ENCODE assay signal across 7 mouse cellular contexts in genomic region chr7:90054795-90055511, GRCm38 (mm10).
DNase-seq lines count a peak whose midpoint lies in the region; ATAC-seq and TF ChIP-seq lines count a peak whose summit lies in the region.

No protein-coding gene starts in this region.

- no peaks in the 10 kb centered on the region for H3K9me3 ChIP-seq in midbrain, embryonic 11.5 days (ENCODE audit: control insufficient read depth, low read length)
- no peaks in the 10 kb centered on the region for H3K9me3 ChIP-seq in midbrain, embryonic 13.5 days
- no peaks in the 10 kb centered on the region for H3K9me3 ChIP-seq in neural tube, embryonic 14.5 days (ENCODE audit: control insufficient read depth, low read length)

- no peak for ATAC-seq in midbrain, embryonic 11.5 days (ENCODE audit: low FRiP score)
- ATAC-seq in midbrain, embryonic 13.5 days = no peak
- ATAC-seq in hematopoietic stem cell, adult 5-6 weeks (replicated peaks in 1 of 2; ENCODE audit: insufficient read depth in 1 of 2, low FRiP score in 2 of 2, low TSS enrichment in 1 of 2, low read depth in 1 of 2, poor library complexity in 2 of 2, severe bottlenecking in 2 of 2) = peak; percentile 74 to 82
- peak; percentile 17; the same call in 1 of the 2 replicates for ATAC-seq in neural tube, embryonic 14.5 days (ENCODE audit: low read depth)
- ATAC-seq in activated CD4-positive, CD25-positive, alpha-beta regulatory T cell, adult 4 months = no peak

- peak; percentile 83 for DNase-seq in midbrain, embryonic 11.5 days (ENCODE audit: low spot score, missing footprints)
- DNase-seq in cerebellum, adult 2 months = peak; percentile 82 to 90
- DNase-seq in c-Kit-positive CD71-positive TER-119-positive erythroid progenitor cells, embryonic 14.5 days (ENCODE audit: low spot score) = no peak

- no peaks in the 10 kb centered on the region; the same call in 1 of the 2 replicates for H3K4me1 ChIP-seq in midbrain, embryonic 11.5 days (ENCODE audit: control insufficient read depth, insufficient read depth, low read length)
- no peaks in the 10 kb centered on the region for H3K4me1 ChIP-seq in midbrain, embryonic 13.5 days (replicated peaks)
- no peaks in the 10 kb centered on the region; the same call in 1 of the 2 replicates for H3K4me1 ChIP-seq in cerebellum, adult 2 months (ENCODE audit: control insufficient read depth, insufficient read depth, low read length)
- H3K4me1 ChIP-seq in neural tube, embryonic 14.5 days (ENCODE audit: control insufficient read depth, insufficient read depth, low read length) = no peaks in the 10 kb centered on the region

- no peak overlapping the region for H3K4me3 ChIP-seq in midbrain, embryonic 11.5 days (ENCODE audit: low read depth, low read length)
- no peak overlapping the region for H3K4me3 ChIP-seq in midbrain, embryonic 13.5 days (replicated peaks)
- H3K4me3 ChIP-seq in cerebellum, adult 2 months (replicated peaks; ENCODE audit: insufficient read depth, low read depth, low read length) = no peak overlapping the region
- no peak overlapping the region for H3K4me3 ChIP-seq in neural tube, embryonic 14.5 days (ENCODE audit: low read depth, low read length)

- TF ChIP-seq POLR2A in cerebellum, adult 2 months (IDR thresholded peaks at IDR 0.05; ENCODE audit: borderline replicate concordance, insufficient read depth, low read length) = no peak

- H3K27ac ChIP-seq in midbrain, embryonic 11.5 days (ENCODE audit: low read depth, low read length) = no peak overlapping the region
- no peak overlapping the region for H3K27ac ChIP-seq in midbrain, embryonic 13.5 days
- peak overlapping the region; percentile 24 for H3K27ac ChIP-seq in cerebellum, adult 2 months (ENCODE audit: insufficient read depth, low read length)
- no peak overlapping the region for H3K27ac ChIP-seq in neural tube, embryonic 14.5 days (ENCODE audit: low read depth, low read length)

- no peak overlapping the region for H3K4me2 ChIP-seq in midbrain, embryonic 11.5 days
- H3K4me2 ChIP-seq in midbrain, embryonic 13.5 days (replicated peaks) = no peak overlapping the region
- H3K4me2 ChIP-seq in neural tube, embryonic 14.5 days (ENCODE audit: low read depth, low read length) = no peak overlapping the region

- 48% methylated on average over 7 of the region's 7 CpGs for WGBS in midbrain, embryonic 11.5 days
- WGBS in midbrain, embryonic 13.5 days = 56% methylated on average over 7 of the region's 7 CpGs
- WGBS in cerebellum, adult 2 months = 9% methylated on average over 7 of the region's 7 CpGs
- 66% methylated on average over 7 of the region's 7 CpGs for WGBS in neural tube, embryonic 14.5 days

- no peaks in the 10 kb centered on the region for H3K36me3 ChIP-seq in midbrain, embryonic 11.5 days (ENCODE audit: control insufficient read depth, insufficient read depth, low read length)
- no peaks in the 10 kb centered on the region for H3K36me3 ChIP-seq in midbrain, embryonic 13.5 days
- H3K36me3 ChIP-seq in neural tube, embryonic 14.5 days (ENCODE audit: control insufficient read depth, insufficient read depth, low read length) = no peaks in the 10 kb centered on the region

- no peak for TF ChIP-seq CTCF in cerebellum, adult 2 months (IDR thresholded peaks at IDR 0.05; ENCODE audit: borderline replicate concordance, insufficient read depth, low read depth, low read length)

- no peak overlapping the region for H3K9ac ChIP-seq in midbrain, embryonic 11.5 days (ENCODE audit: low read length)
- no peak overlapping the region for H3K9ac ChIP-seq in midbrain, embryonic 13.5 days (replicated peaks)
- H3K9ac ChIP-seq in neural tube, embryonic 14.5 days (replicated peaks; ENCODE audit: low read depth, low read length) = no peak overlapping the region

- H3K27me3 ChIP-seq in midbrain, embryonic 11.5 days (ENCODE audit: control insufficient read depth, insufficient read depth, low read length) = no peaks in the 10 kb centered on the region
- no peaks in the 10 kb centered on the region for H3K27me3 ChIP-seq in midbrain, embryonic 13.5 days
- H3K27me3 ChIP-seq in cerebellum, adult 2 months (ENCODE audit: control insufficient read depth, insufficient read depth, low read length) = no peaks in the 10 kb centered on the region
- H3K27me3 ChIP-seq in neural tube, embryonic 14.5 days (ENCODE audit: control insufficient read depth, insufficient read depth, low read length) = no peaks in the 10 kb centered on the region

Comparison
In these comparisons a context has a peak if more than half of its experiments do, and no peak if none do; other contexts are left out.
1. ATAC-seq: peak in hematopoietic stem cell, adult 5-6 weeks (2 of 2) and neural tube, embryonic 14.5 days (single experiment); none in midbrain, embryonic 11.5 days (single experiment), midbrain, embryonic 13.5 days (single experiment) and activated CD4-positive, CD25-positive, alpha-beta regulatory T cell, adult 4 months (single experiment).